Mouse (Mus musculus): Measurements from ENCODE around the gene Sik1. TPM values are rescaled to one million over a fixed set of nuclear protein-coding genes. Genes with fewer than 3 reads are reported as not detected.
"Not testable (repeated sequence)": the region's sequence is repeated elsewhere in the genome, so short reads cannot be mapped to it uniquely, and the experiment has no call there.

The Sik1 gene
- 10 to 100 TPM; 17.7 to 23.7 TPM for total RNA-seq (2021)

DNA sequence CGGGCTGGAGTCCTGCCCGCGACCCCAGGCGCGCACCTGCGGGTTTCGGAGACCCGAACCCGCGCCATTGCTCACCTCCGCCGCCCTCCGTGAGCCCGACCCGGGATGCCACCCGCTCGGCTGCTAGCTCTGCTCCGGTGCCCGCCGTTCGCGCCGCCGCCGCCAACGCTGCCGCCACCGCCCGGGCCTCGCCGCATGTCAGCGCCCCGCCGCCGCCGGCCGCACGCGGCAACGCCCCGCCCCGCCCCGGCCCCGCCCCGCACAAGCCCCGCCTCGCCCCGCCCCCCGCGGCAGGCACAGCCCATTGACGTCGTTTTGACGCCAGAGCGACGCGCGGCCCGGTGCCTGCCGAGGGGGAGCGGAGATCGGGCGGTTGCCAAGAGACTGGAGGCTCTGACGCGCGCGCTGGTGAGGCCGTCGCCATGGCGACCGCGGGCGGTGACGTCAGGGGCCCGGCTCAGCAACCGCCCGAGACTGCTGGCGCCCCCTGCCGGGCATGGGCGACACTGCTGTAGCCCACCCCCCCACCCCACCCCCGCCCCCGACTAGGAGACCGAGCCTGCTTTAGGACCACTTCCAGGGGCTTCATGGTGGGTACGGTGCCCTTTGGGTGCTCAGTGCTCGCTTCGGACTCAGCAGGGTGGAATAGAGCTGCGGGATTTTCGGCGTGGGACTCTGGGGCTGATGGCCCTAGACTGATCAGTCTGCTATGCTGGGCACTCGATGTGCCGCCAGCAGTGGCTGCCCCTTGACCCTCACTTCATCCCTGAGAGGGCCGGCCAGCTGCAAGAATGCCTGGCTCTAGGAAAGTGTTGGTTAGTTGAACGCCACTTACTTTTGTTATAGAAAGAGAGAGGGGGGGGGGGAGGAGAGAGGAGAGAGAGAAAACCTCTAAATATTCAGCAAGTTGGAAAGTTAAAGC is at the start of gene Sik1:
TSS of gene Sik1 (minus strand) at position 208 of the 922 bp plus-strand sequence.
- peak; percentile 97 to 98 for DNase-seq (ENCODE audit: low spot score in 2 of 2)
- intact Hi-C loops (cut with DNase I), result loop anchor here (1.0 to 2.0 kb wide), 2 partner anchors 163 to 167 kb away; no protein-coding TSS in a partner anchor

- no peak for DNase-seq (ENCODE audit: low spot score in 2 of 2)
- intact Hi-C loops (cut with DNase I), result no loop called here
Measured at GRCm38 (mm10) chr17:31905201-31905790, 49.7 kb upstream of the Sik1 start.

- intact Hi-C loops (cut with DNase I), result no loop called here
- no peak for DNase-seq (ENCODE audit: low spot score in 2 of 2)
Measured at GRCm38 (mm10) chr17:31904036-31904435, 48.4 kb upstream of the Sik1 start.

DNA sequence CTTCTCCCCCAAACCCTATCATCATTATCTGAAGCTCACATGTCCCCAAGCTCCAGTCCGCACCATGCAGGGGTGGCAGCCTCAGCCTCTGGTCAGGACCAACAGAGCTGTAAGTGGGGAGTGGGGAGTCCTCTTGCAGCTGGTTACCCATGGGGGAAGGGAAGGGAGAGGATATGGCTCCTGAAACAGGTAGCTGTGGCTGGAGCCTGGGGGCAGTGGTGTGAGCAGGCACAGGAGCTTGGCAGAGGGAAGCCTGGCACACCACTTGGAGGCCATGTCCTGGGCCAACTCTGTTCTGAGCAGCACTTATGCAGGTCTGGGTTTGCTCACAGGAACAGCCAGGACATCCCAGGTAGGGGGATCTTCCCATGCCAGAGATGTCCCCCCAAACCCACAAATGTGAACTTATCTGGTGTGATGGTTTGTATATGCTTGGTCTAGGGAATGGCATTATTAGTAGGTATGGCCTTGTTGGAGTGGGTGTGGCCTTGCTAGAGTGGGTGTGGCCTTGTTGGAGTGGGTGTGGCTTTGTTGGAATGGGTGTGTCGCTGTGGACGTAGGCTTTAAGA is 47.1 kb upstream of the Sik1 start:
- no peak for DNase-seq (ENCODE audit: low spot score in 2 of 2)
- intact Hi-C loops (cut with DNase I), result no loop called here

DNA sequence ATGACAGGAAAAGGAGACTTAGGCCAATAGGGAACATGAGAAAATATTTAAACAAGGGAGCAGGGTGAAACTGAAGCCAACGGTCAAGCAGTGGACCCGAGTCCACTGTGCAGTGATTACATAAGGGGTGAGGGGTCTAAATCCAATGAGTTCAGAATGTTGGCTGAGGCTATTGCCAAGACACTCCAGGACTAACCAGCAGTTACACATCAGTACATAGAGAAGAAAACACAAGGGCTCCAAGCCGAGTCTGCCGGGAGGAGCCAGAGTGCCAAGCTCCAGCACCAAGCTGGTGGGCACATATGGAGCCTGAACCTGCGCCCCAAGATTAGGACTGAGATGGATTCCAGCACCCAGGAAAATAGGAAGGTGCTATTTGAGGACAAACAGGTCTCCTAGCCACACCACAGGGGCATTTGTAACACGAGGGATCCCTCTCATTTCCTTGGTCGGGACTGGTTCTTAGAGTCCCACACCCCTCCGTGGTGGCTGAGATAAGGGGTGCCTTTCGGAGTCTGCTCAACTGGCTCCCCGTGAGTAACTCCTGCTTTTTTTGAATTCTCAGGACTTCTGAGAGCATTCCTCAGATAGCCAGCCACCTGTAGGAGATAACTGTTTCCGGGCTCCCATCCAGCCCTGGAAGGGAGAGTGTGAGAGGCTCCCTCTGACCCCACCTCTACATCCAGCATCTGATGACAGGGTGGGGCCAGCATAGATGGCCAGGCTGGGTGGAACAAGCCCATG is 46.0 kb upstream of the Sik1 start:
- no peak for DNase-seq (ENCODE audit: low spot score in 2 of 2)
- intact Hi-C loops (cut with DNase I), result no loop called here

DNA sequence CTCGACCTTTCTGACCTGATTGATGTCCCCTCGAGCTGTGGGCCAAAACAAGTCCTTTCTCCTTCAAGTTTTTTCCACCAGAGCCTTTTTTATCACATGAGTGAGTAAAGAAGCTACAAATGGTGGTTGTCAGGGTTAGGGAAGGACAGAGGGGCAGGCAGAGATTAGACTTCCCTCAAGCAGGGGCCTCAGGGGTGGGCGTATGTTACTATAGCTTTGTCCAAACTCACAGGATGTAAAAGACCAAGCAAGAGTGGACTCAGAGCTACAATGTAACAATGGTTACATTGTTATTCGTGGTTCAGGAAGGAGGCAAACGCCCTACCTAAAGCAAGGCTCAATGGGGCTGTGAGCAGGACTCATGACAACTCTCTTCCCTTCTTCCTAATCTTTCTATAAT is 43.3 kb upstream of the Sik1 start:
- DNase-seq (ENCODE audit: low spot score in 2 of 2), result no peak
- intact Hi-C loops (cut with DNase I), result no loop called here

- DNase-seq (ENCODE audit: low spot score in 2 of 2), result no peak
- intact Hi-C loops (cut with DNase I), result no loop called here
Measured at GRCm38 (mm10) chr17:31897186-31897793, 41.7 kb upstream of the Sik1 start.

- intact Hi-C loops (cut with DNase I), result no loop called here
- DNase-seq (ENCODE audit: low spot score in 2 of 2), result no peak
Measured at GRCm38 (mm10) chr17:31896751-31897150, 41.1 kb upstream of the Sik1 start.

- intact Hi-C loops (cut with DNase I), result no loop called here
- DNase-seq (ENCODE audit: low spot score in 2 of 2), result no peak
Measured at GRCm38 (mm10) chr17:31896311-31896710, 40.7 kb upstream of the Sik1 start.

GRCm38 (mm10) chr17:31893371-31894060 is 37.9 kb upstream of the Sik1 start:
- intact Hi-C loops (cut with DNase I), result no loop called here
- no peak for DNase-seq (ENCODE audit: low spot score in 2 of 2)

- intact Hi-C loops (cut with DNase I), result no loop called here
Measured at GRCm38 (mm10) chr17:31892750-31893149, 37.1 kb upstream of the Sik1 start.

GRCm38 (mm10) chr17:31891858-31892257 is 36.3 kb upstream of the Sik1 start:
- intact Hi-C loops (cut with DNase I), result no loop called here
- no peak for DNase-seq (ENCODE audit: low spot score in 2 of 2)

More at GRCm38 (mm10) chr17:31892750-31893149, 37.1 kb upstream of the Sik1 start:
- peak; percentile 72 to 74 for DNase-seq (ENCODE audit: low spot score in 2 of 2)

DNA sequence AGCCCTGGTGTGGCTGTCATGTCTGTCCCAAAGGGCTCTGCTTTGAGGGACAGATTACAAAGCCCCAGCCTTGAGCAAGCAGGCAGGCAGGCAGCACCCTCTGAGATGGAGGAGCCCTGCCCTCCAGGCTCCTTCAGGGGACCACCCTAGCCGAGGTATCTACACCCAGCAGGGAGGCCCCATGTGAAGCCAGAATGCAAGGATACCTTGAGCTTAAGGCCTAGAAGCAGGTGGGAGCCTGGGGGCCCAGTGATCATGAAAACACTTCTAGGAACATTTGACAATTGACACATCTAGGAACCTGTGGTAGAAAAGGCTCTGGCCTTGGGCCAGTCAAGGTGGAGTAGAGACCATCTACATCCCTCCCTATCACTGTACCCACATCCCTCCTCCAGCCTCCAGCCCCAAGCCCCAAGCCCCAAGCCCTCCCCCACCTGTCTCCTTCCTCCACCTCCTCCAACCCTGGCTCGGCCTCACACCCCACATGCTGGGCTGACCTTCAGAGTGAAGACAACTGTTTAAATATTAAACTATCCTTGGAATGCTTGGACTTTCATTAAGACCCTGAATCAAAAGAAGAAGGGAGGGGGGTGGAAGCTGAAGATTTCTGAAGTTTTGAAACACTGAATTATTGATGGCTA is 34.8 kb upstream of the Sik1 start:
- intact Hi-C loops (cut with DNase I), result no loop called here
- DNase-seq (ENCODE audit: low spot score in 2 of 2), result no peak

GRCm38 (mm10) chr17:31889446-31890201 is 34.0 kb upstream of the Sik1 start:
- intact Hi-C loops (cut with DNase I), result no loop called here

DNA sequence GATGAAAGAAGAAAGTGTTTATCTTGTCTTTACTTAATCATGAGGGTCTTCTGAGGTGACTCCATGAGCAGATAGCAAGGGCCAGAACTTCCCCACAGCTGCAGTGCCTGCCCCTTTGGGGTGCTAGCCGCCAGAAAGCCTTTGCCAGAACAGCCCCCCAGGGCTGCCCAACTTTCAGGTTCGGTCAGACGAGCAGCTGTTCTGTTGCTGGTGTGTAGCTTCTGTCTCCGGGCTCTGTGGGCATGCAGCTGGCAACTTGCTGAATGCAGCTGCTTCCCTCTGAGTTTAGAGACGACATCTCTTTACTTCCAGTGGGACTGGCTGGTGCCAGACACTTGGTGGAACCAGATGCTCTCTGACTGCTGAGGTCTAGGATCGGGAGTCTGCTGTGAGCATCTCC is 32.9 kb upstream of the Sik1 start:
- intact Hi-C loops (cut with DNase I), result no loop called here
- no peak for DNase-seq (ENCODE audit: low spot score in 2 of 2)

More at GRCm38 (mm10) chr17:31889446-31890201, 34.0 kb upstream of the Sik1 start:
- DNase-seq (ENCODE audit: low spot score in 2 of 2), result no peak

DNA sequence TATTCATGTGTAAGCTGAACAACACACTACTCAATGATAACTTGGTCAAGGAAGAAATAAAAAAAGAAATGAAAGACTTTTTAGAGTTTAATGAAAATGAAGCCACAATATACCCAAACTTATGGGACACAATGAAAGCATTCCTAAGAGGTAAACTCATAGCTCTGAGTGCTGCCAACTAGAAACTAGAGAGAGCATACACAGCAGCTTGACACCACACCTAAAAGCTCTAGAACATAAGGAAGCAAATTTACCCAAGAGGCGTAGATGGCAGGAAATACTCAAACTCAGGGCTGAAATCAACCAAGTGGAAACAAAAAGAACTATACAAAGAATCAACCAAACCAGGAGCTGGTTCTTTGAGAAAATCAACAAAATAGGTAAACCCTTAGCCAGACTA is 29.1 kb upstream of the Sik1 start:
- intact Hi-C loops (cut with DNase I); DNase-seq (ENCODE audit: low spot score in 2 of 2): not testable (repeated sequence)

GRCm38 (mm10) chr17:31879406-31879805 is 23.8 kb upstream of the Sik1 start:
- no peak for DNase-seq (ENCODE audit: low spot score in 2 of 2)
- intact Hi-C loops (cut with DNase I), result no loop called here

Data from left cerebral cortex, postnatal 36 days (tissue).